Mouse (Mus musculus) kidney, adult 2 months (tissue): ENCODE data around the gene Dnajb14. TPM values are rescaled to one million over a fixed set of nuclear protein-coding genes. Genes with fewer than 3 reads are reported as not detected.

Experiments used
- DNase-seq: peaks from one replicate; pipeline ENCODE4 v3.0.0; 2021
- H3K27ac ChIP-seq: fragments of 200-500 bp; 2 replicates; pipeline ENCODE4 v1.5.1; 2012; ENCODE audit warnings: low read depth, low read length, control low read depth, inconsistent platforms; ENCODE audit not compliant: insufficient read depth
- H3K27me3 ChIP-seq: fragments of 200-500 bp; replicated peaks from 2 replicates; pipeline ENCODE4 v1.6.1; 2012; ENCODE audit warnings: mild to moderate bottlenecking, moderate library complexity, low read length, inconsistent platforms; ENCODE audit not compliant: control insufficient read depth, insufficient read depth
- H3K36me3 ChIP-seq: fragments of 200-500 bp; 2 replicates; pipeline ENCODE4 v1.6.1; 2012; ENCODE audit warnings: mild to moderate bottlenecking, moderate library complexity, low read length, inconsistent platforms; ENCODE audit not compliant: control insufficient read depth, insufficient read depth
- H3K4me1 ChIP-seq: fragments of 200-500 bp; 2 replicates; pipeline ENCODE4 v1.6.1; 2011; ENCODE audit warnings: low read length; ENCODE audit not compliant: control insufficient read depth, insufficient read depth
- H3K4me3 ChIP-seq: fragments of 200-500 bp; 2 replicates; pipeline ENCODE4 v1.5.1; 2011; ENCODE audit warnings: mild to moderate bottlenecking, low read depth, low read length, control low read depth; ENCODE audit not compliant: insufficient read depth
- CTCF ChIP-seq: fragments of 200-500 bp; conservative IDR thresholded peaks from 2 replicates; pipeline ENCODE4 v1.5.1; 2011; ENCODE audit warnings: low read depth, mild to moderate bottlenecking, control low read depth, low read length, moderate library complexity, mixed read lengths; ENCODE audit not compliant: insufficient read depth, insufficient read length
- POLR2A ChIP-seq: fragments of 200-500 bp; IDR thresholded peaks from one replicate; pipeline ENCODE4 v1.6.1; 2011; ENCODE audit warnings: low read depth, low read length, control low read depth
- WGBS: fragments of 180-500 bp; shearing (Covaris S2); methylation state at CpG from one replicate; pipeline ENCODE4 v1.1.7; 2018; 5-methylcytosine and 5-hydroxymethylcytosine counted together
- polyA plus RNA-seq: library from polyadenylated mRNA; depleted of rRNA; stranded (reverse); fragments of >200 nt; gene quantifications from 2 replicates; pipeline ENCODE4 v1.2.3, GENCODE M21; 2012

Dnajb14 gene
- polyA plus RNA-seq, 1 experiment: 6.2 TPM

GRCm38 (mm10) chr3:137952225-137952913, 84.9 kb downstream of the Dnajb14 start:
- DNase-seq: no peak
- TF ChIP-seq CTCF: no peak
- TF ChIP-seq POLR2A: no peak
- Histone ChIP-seq H3K27me3 (no peaks in the 10 kb centered on the region), H3K4me1 (no peaks in the 10 kb centered on the region), H3K36me3 (no peaks in the 10 kb centered on the region), H3K4me3 (no peak overlapping the region), H3K27ac (peak overlapping the region; percentile 26; the same call in 1 of the 2 replicates)
- WGBS: 65% methylated on average over 4 of the region's 4 CpGs

- DNase-seq: peak; percentile 13
- Histone ChIP-seq H3K4me1 (no peaks in the 10 kb centered on the region), H3K36me3 (no peaks in the 10 kb centered on the region), H3K27ac (no peak overlapping the region), H3K4me3 (no peak overlapping the region), H3K27me3 (no peaks in the 10 kb centered on the region)
- 74% methylated on average over 14 of the region's 14 CpGs for WGBS
- TF ChIP-seq CTCF (no peak), POLR2A (no peak)
These were observed 85.7 kb downstream of the Dnajb14 start for GRCm38 (mm10) chr3:137952914-137953880.

GRCm38 (mm10) chr3:137954256-137954916, 86.9 kb downstream of the Dnajb14 start:
- Histone ChIP-seq H3K4me3 (no peak overlapping the region), H3K27ac (no peak overlapping the region), H3K36me3 (no peaks in the 10 kb centered on the region), H3K4me1 (no peaks in the 10 kb centered on the region), H3K27me3 (no peaks in the 10 kb centered on the region)
- TF ChIP-seq POLR2A (no peak), CTCF (no peak)
- DNase-seq: no peak
- WGBS: 78% methylated on average over 23 of the region's 23 CpGs

DNA sequence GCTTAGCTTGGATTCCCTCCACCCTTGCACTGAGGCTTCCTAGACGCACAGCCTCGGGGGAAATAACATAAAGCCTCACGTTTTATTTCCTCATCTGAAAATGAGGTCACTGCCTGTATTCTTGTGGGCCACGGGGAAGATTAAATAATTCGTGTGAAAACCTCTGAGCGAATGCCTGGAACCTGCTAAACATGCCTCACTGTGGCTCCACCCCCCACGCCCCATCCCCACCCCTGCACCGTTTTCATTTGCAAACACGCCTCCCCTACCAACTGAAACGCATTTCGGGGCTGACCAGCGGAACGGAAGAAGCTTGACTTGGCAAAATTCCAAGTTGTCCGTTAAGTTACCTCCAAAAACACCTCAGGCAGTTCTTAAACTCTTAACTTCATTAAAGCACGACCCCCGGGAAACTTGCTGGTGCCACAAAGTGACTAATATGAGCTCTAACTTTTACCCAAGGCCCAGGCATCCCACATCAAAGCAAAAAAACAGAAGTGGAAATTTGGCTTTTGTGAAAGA, 88.1 kb downstream of the Dnajb14 start:
- Histone ChIP-seq H3K27me3 (no peaks in the 10 kb centered on the region), H3K4me1 (no peaks in the 10 kb centered on the region), H3K27ac (no peak overlapping the region), H3K36me3 (no peaks in the 10 kb centered on the region), H3K4me3 (no peak overlapping the region)
- TF ChIP-seq CTCF: no peak
- no peak for TF ChIP-seq POLR2A
- DNase-seq: peak; percentile 15
- WGBS: 10% methylated on average over 16 of the region's 16 CpGs

GRCm38 (mm10) chr3:137957864-137958263, 90.4 kb downstream of the Dnajb14 start:
- no peak overlapping the region for H3K4me3 ChIP-seq
- H3K27me3 ChIP-seq: no peaks in the 10 kb centered on the region
- TF ChIP-seq POLR2A (no peak), CTCF (no peak)
- 92% methylated on average over 9 of the region's 9 CpGs for WGBS
- H3K36me3 ChIP-seq: no peaks in the 10 kb centered on the region
- no peak overlapping the region for H3K27ac ChIP-seq
- H3K4me1 ChIP-seq: no peaks in the 10 kb centered on the region
- DNase-seq: no peak

DNA sequence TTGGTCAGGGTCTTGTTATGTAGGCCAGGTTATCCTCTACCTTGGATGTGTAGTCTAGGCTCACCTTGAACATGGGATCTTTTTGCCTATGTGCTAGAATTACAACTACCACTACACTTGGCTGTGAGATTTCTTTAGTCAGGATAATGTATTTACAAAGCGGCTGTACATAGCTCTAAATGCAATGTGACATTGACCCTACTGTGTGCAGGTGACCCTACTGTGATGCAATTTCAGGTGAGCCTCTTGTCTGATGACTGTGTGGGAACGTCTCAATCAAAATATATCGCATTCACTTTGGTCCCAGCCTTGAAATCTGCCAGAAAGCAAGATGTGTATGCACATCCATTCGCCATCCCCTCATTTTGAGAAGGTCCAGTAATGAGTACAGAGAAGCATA, 90.9 kb downstream of the Dnajb14 start:
- Histone ChIP-seq H3K4me1 (no peaks in the 10 kb centered on the region), H3K4me3 (no peak overlapping the region), H3K27me3 (no peaks in the 10 kb centered on the region), H3K27ac (no peak overlapping the region), H3K36me3 (no peaks in the 10 kb centered on the region)
- no peak for DNase-seq
- WGBS: 96% methylated on average over 4 of the region's 4 CpGs
- TF ChIP-seq POLR2A (no peak), CTCF (no peak)
